ENCODE assay signal across 7 mouse cellular contexts in the genomic region with DNA sequence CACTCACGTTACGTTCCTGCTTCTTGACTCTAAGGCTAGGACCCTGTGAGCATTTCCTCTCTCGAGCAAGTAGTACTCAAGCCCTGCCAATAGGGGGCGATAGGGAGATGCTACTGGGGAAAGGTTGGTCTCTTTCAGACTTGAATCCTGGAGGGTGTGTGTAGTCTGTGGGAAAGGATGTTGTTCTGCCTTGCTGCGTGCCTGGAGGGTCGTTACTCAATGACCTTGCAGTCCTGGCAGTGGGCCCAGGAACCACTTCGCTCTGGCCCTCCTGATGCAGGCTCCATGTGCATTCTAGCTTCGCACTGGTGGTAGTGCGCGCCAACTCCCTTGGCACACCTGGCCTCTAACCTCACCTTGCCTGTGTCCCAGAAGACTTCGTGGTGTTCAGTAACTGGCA.
DNase-seq lines count a peak whose midpoint lies in the region; ATAC-seq lines count a peak whose summit lies in the region.

No protein-coding gene starts in this region.

- ATAC-seq in megakaryocyte, adult 5-6 weeks (ENCODE audit: poor library complexity, severe bottlenecking): no peak
- no peak for ATAC-seq in frontal cortex, adult (ENCODE audit: low TSS enrichment)
- ATAC-seq in forebrain, embryonic 12.5 days (ENCODE audit: low FRiP score): no peak

- intact Hi-C loops in heart, postnatal 10 days (cut with DNase I): no loop called here

- H3K4me3 ChIP-seq in megakaryocyte, embryonic 14.5 days (replicated peaks): peak overlapping the region; percentile 10
- no peak overlapping the region for H3K4me3 ChIP-seq in forebrain, embryonic 12.5 days (replicated peaks)

- peak; percentile 78 for DNase-seq in adrenal gland, postnatal 10 days
- DNase-seq in heart, postnatal 10 days: peak; percentile 85 to 86
- DNase-seq in lung, postnatal 14 days: peak; percentile 63

- no peaks in the 10 kb centered on the region for H3K27me3 ChIP-seq in megakaryocyte, embryonic 14.5 days (replicated peaks)
- H3K27me3 ChIP-seq in forebrain, embryonic 12.5 days: no peaks in the 10 kb centered on the region

- peaks cover 8% of the 10 kb centered on the region for H3K4me1 ChIP-seq in megakaryocyte, embryonic 14.5 days
- H3K4me1 ChIP-seq in forebrain, embryonic 12.5 days: no peaks in the 10 kb centered on the region

- no peak overlapping the region for H3K9ac ChIP-seq in forebrain, embryonic 12.5 days

- peaks cover 81% of the 10 kb centered on the region for H3K36me3 ChIP-seq in megakaryocyte, embryonic 14.5 days (replicated peaks; ENCODE audit: low read length)
- peaks cover 18% of the 10 kb centered on the region for H3K36me3 ChIP-seq in forebrain, embryonic 12.5 days (replicated peaks)

- no peak overlapping the region for H3K4me2 ChIP-seq in forebrain, embryonic 12.5 days

- no peak overlapping the region for H3K27ac ChIP-seq in forebrain, embryonic 12.5 days

- WGBS in forebrain, embryonic 12.5 days: 90% methylated on average over 11 of the region's 11 CpGs

- peaks cover 4% of the 10 kb centered on the region; the same call in 1 of the 2 replicates for H3K9me3 ChIP-seq in megakaryocyte, embryonic 14.5 days
- H3K9me3 ChIP-seq in forebrain, embryonic 12.5 days: no peaks in the 10 kb centered on the region
